In genomic region chr4:13491374-13491773, GRCm38 (mm10) we compare ENCODE assay signal across 16 mouse cellular contexts.
"Had no signal": no experiment of that assay in that cellular context is flagged by ENCODE, and none has a peak within 500 bp of the region (broad histone marks: within the 10 kb centered on the region; RNA-seq: fewer than 3 reads in every experiment).

No protein-coding gene starts in this region.

- H3K4me1 ChIP-seq: neural tube, embryonic 15.5 days; stomach, embryonic 15.5 days had no signal

- H3K4me3 ChIP-seq: neural tube, embryonic 13.5 days; neural tube, embryonic 15.5 days; stomach, embryonic 15.5 days had no signal

- DNase-seq: retina, postnatal 1 day; right cerebral cortex, adult 18-20 months; right cerebral cortex, postnatal 14 days; right cerebral cortex, postnatal 25 days; right cerebral cortex, postnatal 4 days; spleen, adult 18-20 months; thymus, adult 18-20 months; thymus, adult 2 months; thymus, postnatal 14 days; thymus, postnatal 25 days; thymus, postnatal 36 days; thymus, postnatal 4 days had no signal

- H3K27ac ChIP-seq: neural tube, embryonic 13.5 days; neural tube, embryonic 15.5 days; stomach, embryonic 15.5 days; stomach, postnatal 0 days had no signal

- H3K9me3 ChIP-seq: neural tube, embryonic 13.5 days; neural tube, embryonic 15.5 days; stomach, embryonic 15.5 days had no signal

- H3K4me2 ChIP-seq: neural tube, embryonic 13.5 days; neural tube, embryonic 15.5 days; stomach, embryonic 15.5 days had no signal

- H3K9ac ChIP-seq: neural tube, embryonic 13.5 days; neural tube, embryonic 15.5 days; stomach, embryonic 15.5 days had no signal

- H3K27me3 ChIP-seq: neural tube, embryonic 13.5 days; neural tube, embryonic 15.5 days; stomach, embryonic 15.5 days had no signal

- H3K36me3 ChIP-seq: neural tube, embryonic 13.5 days; neural tube, embryonic 15.5 days; stomach, embryonic 15.5 days had no signal
